Mouse (Mus musculus): ENCODE results near the gene Vmn2r40.
"Not testable (repeated sequence)": the region's sequence is repeated elsewhere in the genome, so short reads cannot be mapped to it uniquely, and the experiment has no call there.

The Vmn2r40 gene

DNA sequence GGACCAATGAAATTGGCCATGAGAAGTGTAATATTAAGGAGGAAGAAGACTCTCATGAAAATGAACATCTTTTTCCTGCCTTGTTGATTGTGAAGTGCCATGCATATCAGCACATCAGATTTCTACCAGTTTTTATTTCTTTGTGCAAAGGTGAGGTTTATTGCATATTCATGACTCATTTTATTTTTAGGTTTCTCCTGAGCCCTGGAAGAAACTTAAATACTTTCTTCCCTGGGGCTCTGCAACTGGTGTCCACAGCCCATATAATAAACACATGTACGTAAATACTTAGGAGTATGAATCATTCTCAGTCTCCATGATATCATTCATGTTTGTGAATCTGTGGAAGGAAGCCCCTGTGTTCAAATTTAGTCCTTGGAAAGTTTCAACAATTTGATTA is at the start of gene Vmn2r40:
Gene Vmn2r40, minus strand, starts transcription at position 101 of the 400 bp plus-strand sequence.
- DNase-seq: not testable (repeated sequence)

Measured in kidney, postnatal 36 days (tissue).